10 mouse cellular contexts compared by ENCODE assay signal in the genomic region with DNA sequence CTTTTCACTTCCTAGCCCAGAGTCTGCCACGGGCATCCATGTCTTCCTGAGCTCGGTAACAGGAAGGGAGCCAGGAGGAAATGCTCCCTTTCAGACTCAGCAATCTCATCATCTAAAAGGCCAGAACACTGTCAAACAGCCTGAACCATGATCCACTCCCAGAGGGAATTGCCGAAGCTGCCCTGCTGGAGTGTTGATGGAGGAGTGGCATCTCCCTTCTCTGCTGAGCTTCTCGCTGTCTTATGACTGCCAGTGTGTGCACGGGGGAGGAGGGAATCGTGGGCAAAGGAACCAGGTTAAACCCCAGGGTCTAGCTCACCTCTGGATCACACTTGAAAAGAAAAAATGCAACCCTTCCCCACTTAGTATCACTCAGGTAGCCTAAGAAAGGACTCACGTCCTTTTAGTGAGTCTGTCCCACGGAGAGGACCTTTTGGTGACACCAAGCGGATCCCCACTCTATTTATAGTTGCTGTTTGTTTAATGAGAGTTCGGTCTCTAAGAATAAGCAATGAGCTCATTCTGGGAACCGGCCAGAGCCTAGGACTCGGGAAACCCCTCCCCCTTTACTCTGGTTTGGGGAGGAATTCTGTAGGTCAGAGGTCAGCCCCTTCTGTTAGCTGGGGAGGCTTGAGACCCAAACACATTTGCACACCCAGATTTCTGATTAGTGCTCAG.
A peak's percentile ranks its signal among the peaks of the same experiment; 100 is the strongest.
DNase-seq lines count a peak whose midpoint lies in the region; ATAC-seq and TF ChIP-seq lines count a peak whose summit lies in the region.
"Had no signal": no experiment of that assay in that cellular context is flagged by ENCODE, and none has a peak within 500 bp of the region (broad histone marks: within the 10 kb centered on the region; RNA-seq: fewer than 3 reads in every experiment).

No protein-coding gene starts in this region.

- TF ChIP-seq CTCF in midbrain, postnatal 0 days (IDR thresholded peaks at IDR 0.05), result no peak

- peak; percentile 38 for DNase-seq in kidney, adult 11 months
- DNase-seq in heart, adult 11 months, result peak; percentile 98
- peak; percentile 68 for DNase-seq in kidney, adult 9 months
- peak; percentile 68 for DNase-seq in lung, postnatal 4 days
- DNase-seq in midbrain, postnatal 0 days (ENCODE audit: low spot score), result no peak
- DNase-seq in spleen, postnatal 4 days (ENCODE audit: low spot score in 2 of 2), result no peak
- DNase-seq in urinary bladder, adult 2 months (ENCODE audit: low spot score), result no peak
- DNase-seq: thymus, adult 2 months had no signal

- no peak overlapping the region for H3K27ac ChIP-seq in kidney, embryonic 14.5 days (ENCODE audit: low read depth, low read length)
- no peak overlapping the region for H3K27ac ChIP-seq in midbrain, postnatal 0 days (ENCODE audit: low read depth, low read length)
- H3K27ac ChIP-seq: limb, embryonic 15.5 days had no signal

- ATAC-seq in kidney, embryonic 14.5 days (ENCODE audit: low FRiP score, low TSS enrichment), result no peak
- no peak for ATAC-seq in midbrain, postnatal 0 days (ENCODE audit: low FRiP score)

- no peaks in the 10 kb centered on the region for H3K36me3 ChIP-seq in kidney, embryonic 14.5 days (ENCODE audit: control insufficient read depth, insufficient read depth, low read length)
- no peaks in the 10 kb centered on the region for H3K36me3 ChIP-seq in midbrain, postnatal 0 days (ENCODE audit: insufficient read depth, low read length)
- H3K36me3 ChIP-seq: limb, embryonic 15.5 days had no signal

- H3K4me1 ChIP-seq in kidney, embryonic 14.5 days (ENCODE audit: control insufficient read depth, insufficient read depth, low read length), result peaks cover 9% of the 10 kb centered on the region
- H3K4me1 ChIP-seq in midbrain, postnatal 0 days (ENCODE audit: insufficient read depth, low read length), result no peaks in the 10 kb centered on the region
- H3K4me1 ChIP-seq: limb, embryonic 15.5 days had no signal

- WGBS in kidney, embryonic 14.5 days, result 32% methylated on average over 12 of the region's 12 CpGs
- 55% methylated on average over 12 of the region's 12 CpGs for WGBS in midbrain, postnatal 0 days

- no peak overlapping the region for H3K9ac ChIP-seq in kidney, embryonic 14.5 days (ENCODE audit: low read depth, low read length)
- H3K9ac ChIP-seq in midbrain, postnatal 0 days (replicated peaks; ENCODE audit: low read length, poor library complexity, severe bottlenecking), result no peak overlapping the region
- H3K9ac ChIP-seq: limb, embryonic 15.5 days had no signal

- H3K9me3 ChIP-seq in kidney, embryonic 14.5 days (ENCODE audit: control insufficient read depth, low read length), result no peaks in the 10 kb centered on the region
- no peaks in the 10 kb centered on the region for H3K9me3 ChIP-seq in midbrain, postnatal 0 days (ENCODE audit: low read length)
- H3K9me3 ChIP-seq: limb, embryonic 15.5 days had no signal

- H3K4me2 ChIP-seq in kidney, embryonic 14.5 days (replicated peaks; ENCODE audit: low read depth, low read length), result no peak overlapping the region
- H3K4me2 ChIP-seq in midbrain, postnatal 0 days (ENCODE audit: low read depth, low read length, poor library complexity, severe bottlenecking), result no peak overlapping the region
- H3K4me2 ChIP-seq: limb, embryonic 15.5 days had no signal

- no peak overlapping the region for H3K4me3 ChIP-seq in kidney, embryonic 14.5 days (ENCODE audit: low read length)
- H3K4me3 ChIP-seq in midbrain, postnatal 0 days (ENCODE audit: low read depth, low read length), result no peak overlapping the region
- H3K4me3 ChIP-seq: limb, embryonic 15.5 days had no signal

- no peaks in the 10 kb centered on the region for H3K27me3 ChIP-seq in kidney, embryonic 14.5 days (ENCODE audit: control insufficient read depth, insufficient read depth, low read length)
- H3K27me3 ChIP-seq in midbrain, postnatal 0 days (ENCODE audit: insufficient read depth, low read length), result no peaks in the 10 kb centered on the region
- H3K27me3 ChIP-seq: limb, embryonic 15.5 days had no signal

Comparison
In these comparisons a context has a peak if more than half of its experiments do, and no peak if none do; other contexts are left out.
1. DNase-seq: peak in kidney, adult 11 months (single experiment), heart, adult 11 months (single experiment), kidney, adult 9 months (single experiment) and lung, postnatal 4 days (2 of 2); none in midbrain, postnatal 0 days (single experiment), spleen, postnatal 4 days (0 of 2) and urinary bladder, adult 2 months (single experiment).